Mouse (Mus musculus): ENCODE data around the gene Wdr3.

The Wdr3 gene

DNA sequence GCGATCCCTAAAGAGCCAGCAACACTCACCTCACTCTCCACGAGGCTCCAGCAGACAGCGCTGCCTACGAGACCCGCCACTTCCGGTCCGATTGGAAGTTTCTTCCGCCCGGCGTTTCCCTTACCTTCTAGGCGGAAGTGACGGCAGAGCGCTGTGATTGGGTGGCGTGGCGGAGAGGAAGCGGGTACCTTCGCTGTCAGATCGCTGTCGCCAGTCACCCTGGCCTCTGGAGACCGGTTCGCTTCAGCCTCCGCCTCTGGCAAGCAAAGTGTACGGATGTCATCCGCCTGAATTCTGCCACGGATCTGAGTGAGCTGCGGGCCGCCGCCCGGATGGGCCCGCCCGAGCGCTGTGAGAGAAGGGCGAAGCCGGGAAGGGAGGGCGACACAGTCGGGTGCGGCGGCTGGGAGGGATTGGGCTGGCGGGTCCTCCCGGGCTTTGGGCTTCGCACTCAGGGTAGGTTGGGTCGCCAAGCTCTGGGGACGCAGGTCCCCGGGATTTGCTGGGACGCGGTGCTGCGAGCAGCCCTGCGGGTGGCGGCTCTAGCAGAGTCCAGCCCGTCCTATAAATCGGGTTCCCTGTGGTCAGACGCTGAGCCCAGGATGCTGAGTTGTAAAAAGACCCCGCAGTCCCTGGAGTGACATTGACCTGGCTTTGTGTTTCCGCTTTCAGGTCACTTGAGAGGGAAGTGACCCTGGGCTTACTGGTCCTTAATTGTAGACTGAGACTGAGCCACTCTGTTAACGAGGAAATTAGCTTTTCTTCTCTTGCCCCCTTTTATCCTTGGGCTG is at the start of gene Wdr3, which contains the start of gene Gdap2:
Gene Wdr3, minus strand, starts transcription at position 93 of the 791 bp plus-strand sequence.
Gene Gdap2, plus strand, starts transcription at position 67 of the 791 bp plus-strand sequence.
- DNase-seq (ENCODE audit: low read depth): peak; percentile 92

GRCm38 (mm10) chr3:100206973-100207372 is 44.8 kb upstream of the Wdr3 start:
- DNase-seq (ENCODE audit: low read depth): peak; percentile 25

- DNase-seq (ENCODE audit: low read depth): no peak
Observed at GRCm38 (mm10) chr3:100201554-100201953, 39.3 kb upstream of the Wdr3 start.

GRCm38 (mm10) chr3:100194210-100194609 is 32.0 kb upstream of the Wdr3 start:
- DNase-seq (ENCODE audit: low read depth): no peak

- DNase-seq (ENCODE audit: low read depth): no peak
Observed at GRCm38 (mm10) chr3:100189861-100190260, 27.7 kb upstream of the Wdr3 start.

DNA sequence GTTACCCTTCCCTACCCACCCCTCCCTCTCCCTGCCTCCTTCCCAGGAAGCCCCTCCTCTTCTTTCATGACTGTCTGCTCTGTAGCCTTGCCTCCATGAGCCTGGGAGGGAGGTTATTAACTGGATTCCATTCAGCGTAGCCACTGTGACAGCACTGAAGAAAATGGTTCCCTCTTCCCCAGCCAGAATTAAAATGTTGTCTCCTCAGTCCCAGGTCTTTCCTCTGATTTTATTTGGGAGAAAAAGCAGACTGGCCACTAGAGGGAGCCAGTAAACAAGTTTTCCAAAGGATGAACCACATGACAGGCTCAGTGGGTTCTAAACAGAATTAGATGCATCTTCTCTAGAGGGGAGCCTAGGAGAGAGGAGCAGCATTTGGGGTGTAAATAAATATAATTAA is 27.2 kb upstream of the Wdr3 start:
- DNase-seq (ENCODE audit: low read depth): peak; percentile 90

- no peak for DNase-seq (ENCODE audit: low read depth)
Observed at GRCm38 (mm10) chr3:100180471-100180870, 18.3 kb upstream of the Wdr3 start.

- no peak for DNase-seq (ENCODE audit: low read depth)
Observed at GRCm38 (mm10) chr3:100176031-100176430, 13.8 kb upstream of the Wdr3 start.

DNA sequence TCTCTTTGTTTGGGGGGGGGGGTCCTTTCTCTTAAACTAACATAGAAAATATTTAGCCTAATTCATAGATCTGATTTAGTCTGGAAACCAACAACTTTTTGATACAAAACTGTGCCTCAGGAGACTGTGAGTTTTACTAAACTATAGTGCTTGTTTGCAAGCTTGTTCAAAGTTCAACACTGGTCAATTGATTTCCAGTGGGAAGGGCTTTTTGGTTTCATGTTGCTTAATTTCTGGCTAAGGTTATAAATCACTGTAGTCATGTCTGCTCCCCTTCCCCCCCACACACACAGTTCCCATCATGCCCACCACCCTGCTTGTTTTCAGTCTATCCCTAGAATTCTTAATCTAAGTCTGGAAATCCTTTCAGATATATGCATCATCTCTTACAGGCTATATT is 2.8 kb upstream of the Wdr3 start:
- no peak for DNase-seq (ENCODE audit: low read depth)

DNA sequence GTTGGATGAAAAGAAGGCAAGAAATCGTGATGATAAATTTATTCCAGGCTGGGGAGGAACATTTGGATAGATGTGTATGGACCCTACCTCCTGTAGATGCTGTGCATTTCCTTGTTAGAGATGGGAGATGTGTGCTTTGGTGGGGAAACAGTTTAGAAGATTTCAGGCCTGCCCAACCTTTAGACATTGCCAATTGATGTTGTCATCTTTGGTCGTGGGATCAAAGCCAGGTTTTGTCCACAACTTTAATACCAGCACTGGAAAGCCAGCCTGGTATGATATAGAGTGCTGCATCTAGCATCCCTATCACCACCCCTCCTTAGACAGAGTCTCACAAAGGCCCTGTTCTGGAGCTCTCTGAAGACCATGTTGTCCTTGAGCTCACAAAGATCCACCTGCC is 1.3 kb upstream of the Wdr3 start:
- DNase-seq (ENCODE audit: low read depth): peak; percentile 52

DNA sequence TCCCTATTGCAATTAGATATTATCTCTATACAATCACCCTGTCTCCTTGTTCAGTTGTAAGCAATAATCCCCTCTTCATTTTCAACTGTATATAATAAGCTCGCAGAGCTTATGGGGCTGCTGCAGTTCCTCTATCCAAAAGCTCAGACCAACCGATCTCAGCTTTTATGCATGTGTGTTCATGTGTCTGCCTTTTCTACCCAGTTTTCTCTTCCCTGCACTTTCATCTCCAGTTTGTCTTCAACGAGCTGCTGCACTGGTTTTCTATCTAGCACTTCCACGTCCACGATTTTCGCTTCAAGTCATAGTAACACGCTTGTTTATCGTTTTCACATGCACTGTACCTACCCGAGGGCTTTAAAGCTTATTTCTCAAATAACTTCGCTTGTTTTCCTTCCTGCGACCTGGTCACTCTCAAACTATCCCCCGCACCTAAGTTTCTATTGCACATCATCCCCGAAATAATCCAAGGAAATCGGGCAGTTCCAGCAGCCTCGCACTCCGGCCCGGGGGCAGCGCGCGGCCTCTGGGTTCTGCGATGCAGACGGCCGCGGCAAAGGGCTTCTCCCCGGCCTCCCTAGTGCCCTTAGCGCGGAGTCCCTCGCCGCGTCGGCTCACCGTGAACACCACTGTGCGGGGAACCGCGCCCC is 417 bp downstream of the Wdr3 start:
- no peak for DNase-seq (ENCODE audit: low read depth)

DNA sequence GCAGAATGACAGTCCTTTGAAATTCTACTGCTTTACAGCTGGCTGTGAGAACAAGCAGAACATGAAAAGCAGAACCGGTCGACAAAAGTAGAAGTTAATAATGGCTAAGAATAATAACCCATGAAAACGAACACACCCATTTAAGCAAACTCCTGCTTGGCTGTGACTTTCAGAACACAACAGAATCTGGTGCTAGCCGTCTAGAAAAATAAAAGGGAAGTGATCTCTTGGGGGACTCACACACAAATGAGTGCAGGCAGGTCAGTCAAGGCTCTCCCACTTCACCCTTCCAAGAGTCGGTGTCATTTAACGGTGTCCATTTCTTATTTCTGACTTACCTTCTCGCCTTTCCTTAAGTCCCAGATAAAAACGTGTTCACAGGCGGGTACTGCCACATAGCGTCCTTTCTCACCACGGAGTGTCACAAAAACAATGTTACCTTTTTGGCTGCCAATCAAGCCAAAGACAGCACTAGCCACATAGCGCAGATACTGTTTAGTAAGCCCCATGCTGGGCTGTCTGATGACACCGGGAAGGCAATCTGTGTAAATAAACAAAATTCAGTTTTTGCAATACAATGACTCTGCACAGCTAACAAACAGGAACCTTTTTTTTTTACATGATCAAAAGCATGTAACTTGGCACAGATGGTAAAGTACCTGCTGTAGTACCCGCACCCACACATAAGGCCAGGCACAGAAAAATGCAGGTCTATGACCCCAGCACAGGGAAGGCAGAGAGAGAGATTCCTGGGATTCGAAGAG is 1.3 kb downstream of the Wdr3 start:
- no peak for DNase-seq (ENCODE audit: low read depth)

DNA sequence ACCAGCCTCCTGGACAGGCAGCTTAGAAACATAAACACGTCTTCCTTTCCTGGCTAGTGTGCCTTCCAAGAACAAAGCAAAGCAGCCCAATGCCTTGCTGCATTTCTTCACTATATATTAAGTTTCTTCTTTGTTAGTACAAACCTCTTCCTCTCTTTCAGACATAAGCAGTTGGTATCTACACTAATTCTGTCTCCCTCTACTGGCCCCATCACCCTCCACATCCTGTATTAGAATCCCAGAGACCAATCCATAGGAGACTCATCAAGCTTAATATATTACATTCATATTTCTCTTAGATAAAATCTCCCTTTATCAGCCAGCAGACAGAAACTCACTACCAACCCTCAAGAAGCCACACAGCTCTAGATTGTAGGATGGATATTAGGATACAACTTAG is 39.8 kb downstream of the Wdr3 start:
- DNase-seq (ENCODE audit: low read depth): peak; percentile 6

DNA sequence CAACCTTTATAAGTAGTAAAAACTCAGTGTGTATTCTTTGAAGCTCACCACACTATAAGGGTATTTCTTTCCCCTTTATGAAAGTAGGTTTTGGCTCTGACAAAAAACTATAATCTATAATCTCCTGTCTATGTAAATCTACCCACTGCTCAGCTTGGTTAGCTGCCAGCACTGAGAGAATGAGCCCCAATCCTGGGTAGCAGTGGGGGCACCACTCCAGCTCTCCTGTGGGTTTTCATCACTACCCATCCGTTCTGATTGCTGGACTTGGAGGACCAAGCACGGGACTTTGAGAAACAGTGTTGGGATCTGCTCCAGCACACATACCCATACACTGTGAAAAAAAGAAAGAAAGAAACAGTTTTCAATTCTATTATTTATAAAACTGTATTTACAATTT is 40.2 kb downstream of the Wdr3 start:
- no peak for DNase-seq (ENCODE audit: low read depth)

DNA sequence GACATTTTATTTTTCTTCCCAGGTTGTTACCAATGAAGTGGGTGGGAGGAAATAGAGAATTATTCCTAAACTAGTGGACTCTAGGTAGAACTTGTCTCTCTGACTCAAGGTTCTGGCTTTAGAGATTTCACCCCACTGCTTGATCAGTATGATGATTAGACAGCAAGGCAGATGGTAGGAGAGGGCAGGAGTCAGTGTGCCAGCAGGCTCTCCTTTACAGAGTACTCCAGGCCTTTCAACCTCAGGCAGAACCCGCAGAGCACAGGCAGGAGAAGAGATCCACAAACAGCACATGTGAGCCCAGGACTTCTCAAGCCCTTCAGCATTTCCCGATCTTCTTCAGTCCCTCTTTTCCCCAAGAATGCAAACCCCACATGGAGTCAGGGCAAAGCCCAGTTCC is 43.5 kb downstream of the Wdr3 start:
- DNase-seq (ENCODE audit: low read depth): no peak

- no peak for DNase-seq (ENCODE audit: low read depth)
Observed at GRCm38 (mm10) chr3:100106736-100107135, 55.5 kb downstream of the Wdr3 start.

GRCm38 (mm10) chr3:100102386-100103092 is 59.7 kb downstream of the Wdr3 start:
- no peak for DNase-seq (ENCODE audit: low read depth)

Data from NIH3T3 (cell line).